Mouse (Mus musculus) MEL (cell line): ENCODE measurements around the gene Tmem62. TPM values are rescaled to one million over a fixed set of nuclear protein-coding genes. Genes with fewer than 3 reads are reported as not detected.

ENCODE experiments used
- DNase-seq: peaks from one replicate; pipeline ENCODE4 v3.0.0; 2011; ENCODE audit warnings: low read depth, low spot score
- H3K27ac ChIP-seq: 2 replicates; pipeline ENCODE4 v1.5.1; 2012; ENCODE audit warnings: low read depth, mild to moderate bottlenecking, control low read depth, low read length, moderate library complexity; ENCODE audit not compliant: control insufficient read depth
- H3K27me3 ChIP-seq, 2 experiments: fragments of 150-350 bp in 1 of 2; sonication (generic) in 1 of 2; 2 replicates each; pipeline ENCODE4 v1.6.1; 2012; ENCODE audit warnings: low read length in 2 of 2, mild to moderate bottlenecking in 2 of 2, improper control_type of control experiment in 1 of 2, moderate library complexity in 1 of 2; ENCODE audit not compliant: insufficient read depth in 2 of 2, control insufficient read depth in 1 of 2
- H3K36me3 ChIP-seq, 2 experiments: 2 replicates each; pipeline ENCODE4 v1.6.1; 2012 to 2014; ENCODE audit warnings: low read length in 2 of 2, improper control_type of control experiment in 1 of 2, inconsistent platforms in 1 of 2, mild to moderate bottlenecking in 1 of 2; ENCODE audit not compliant: insufficient read depth in 2 of 2, control insufficient read depth in 1 of 2
- H3K4me1 ChIP-seq, 2 experiments: fragments of 150-350 bp in 1 of 2; sonication (generic) in 1 of 2; 2 replicates each; pipeline ENCODE4 v1.6.1; 2012; ENCODE audit warnings: low read length in 2 of 2, improper control_type of control experiment in 1 of 2, mild to moderate bottlenecking in 1 of 2; ENCODE audit not compliant: insufficient read depth in 2 of 2, control insufficient read depth in 1 of 2
- H3K4me3 ChIP-seq, 2 experiments: fragments of 150-350 bp in 1 of 2; sonication (generic) in 1 of 2; 2 replicates each; pipeline ENCODE4 v1.5.1; 2012; ENCODE audit warnings: low read depth in 2 of 2, low read length in 2 of 2, mild to moderate bottlenecking in 2 of 2, moderate library complexity in 2 of 2, control low read depth in 1 of 2, improper control_type of control experiment in 1 of 2; ENCODE audit not compliant: control insufficient read depth in 1 of 2, insufficient read depth in 1 of 2
- H3K79me2 ChIP-seq: 2 replicates; pipeline ENCODE4 v1.6.1; 2012; ENCODE audit warnings: mild to moderate bottlenecking, low read length, moderate library complexity; ENCODE audit not compliant: control insufficient read depth, poor library complexity, insufficient read depth
- H3K9ac ChIP-seq: 2 replicates; pipeline ENCODE4 v1.6.1; 2012; ENCODE audit warnings: low read depth, mild to moderate bottlenecking, control low read depth, low read length, moderate library complexity; ENCODE audit not compliant: control insufficient read depth, poor library complexity, severe bottlenecking
- H3K9me3 ChIP-seq: fragments of 150-350 bp; sonication (generic); replicated peaks from 2 replicates; pipeline ENCODE4 v1.6.1; 2012; ENCODE audit warnings: mild to moderate bottlenecking, low read length, improper control_type of control experiment, moderate library complexity; ENCODE audit not compliant: insufficient read depth
- BHLHE40 ChIP-seq: IDR thresholded peaks from 2 replicates; pipeline ENCODE4 v1.6.1; 2012; ENCODE audit warnings: low read depth, mild to moderate bottlenecking, inconsistent platforms, low read length, improper control_type of control experiment, borderline replicate concordance
- CHD1 ChIP-seq: IDR thresholded peaks from 2 replicates; pipeline ENCODE4 v1.6.1; 2012; ENCODE audit warnings: low read depth, mild to moderate bottlenecking, inconsistent platforms, low read length, improper control_type of control experiment
- CHD2 ChIP-seq: IDR thresholded peaks from 2 replicates; pipeline ENCODE4 v1.6.1; 2011; ENCODE audit warnings: low read length, improper control_type of control experiment
- E2F4 ChIP-seq: IDR thresholded peaks from 2 replicates; pipeline ENCODE4 v1.6.1; 2011; ENCODE audit warnings: low read depth, low read length, improper control_type of control experiment, borderline replicate concordance
- ELF1 ChIP-seq: IDR thresholded peaks from 2 replicates; pipeline ENCODE4 v1.6.1; 2014; ENCODE audit warnings: low read depth, mild to moderate bottlenecking, inconsistent platforms, low read length, improper control_type of control experiment, moderate library complexity
- ETS1 ChIP-seq: IDR thresholded peaks from 2 replicates; pipeline ENCODE4 v1.6.1; 2012; ENCODE audit warnings: low read depth, mild to moderate bottlenecking, inconsistent platforms, low read length, improper control_type of control experiment, moderate library complexity
- GABPA ChIP-seq: IDR thresholded peaks from 2 replicates; pipeline ENCODE4 v1.6.1; 2012; ENCODE audit warnings: low read depth, mild to moderate bottlenecking, inconsistent platforms, low read length, improper control_type of control experiment, moderate library complexity
- HCFC1 ChIP-seq: IDR thresholded peaks from 2 replicates; pipeline ENCODE4 v1.6.1; 2012; ENCODE audit warnings: low read depth, mild to moderate bottlenecking, inconsistent platforms, low read length, improper control_type of control experiment, moderate library complexity
- JUND ChIP-seq: IDR thresholded peaks from 2 replicates; pipeline ENCODE4 v1.6.1; 2011; ENCODE audit warnings: low read depth, mild to moderate bottlenecking, improper control_type of control experiment, low read length
- KAT2A ChIP-seq: conservative IDR thresholded peaks from 2 replicates; pipeline ENCODE4 v1.6.1; 2012; ENCODE audit warnings: low read depth, low read length, improper control_type of control experiment, inconsistent platforms
- MAFK ChIP-seq: IDR thresholded peaks from 2 replicates; pipeline ENCODE4 v1.6.1; 2011; ENCODE audit warnings: low read depth, mild to moderate bottlenecking, low read length, improper control_type of control experiment, borderline replicate concordance
- MAX ChIP-seq: IDR thresholded peaks from 2 replicates; pipeline ENCODE4 v1.6.1; 2011; ENCODE audit warnings: low read length, improper control_type of control experiment
- MAZ ChIP-seq: IDR thresholded peaks from 2 replicates; pipeline ENCODE4 v1.6.1; 2012; ENCODE audit warnings: low read depth, mild to moderate bottlenecking, inconsistent platforms, low read length, improper control_type of control experiment
- MXI1 ChIP-seq: IDR thresholded peaks from 2 replicates; pipeline ENCODE4 v1.6.1; 2011; ENCODE audit warnings: mild to moderate bottlenecking, low read depth, low read length, improper control_type of control experiment
- MYB ChIP-seq: IDR thresholded peaks from 2 replicates; pipeline ENCODE4 v1.6.1; 2011; ENCODE audit warnings: mild to moderate bottlenecking, low read depth, low read length, improper control_type of control experiment
- MYC ChIP-seq: IDR thresholded peaks from 2 replicates; pipeline ENCODE4 v1.6.1; 2011; ENCODE audit warnings: low read depth, mild to moderate bottlenecking, low read length, improper control_type of control experiment, moderate library complexity
- NELFE ChIP-seq: IDR thresholded peaks from 2 replicates; pipeline ENCODE4 v1.6.1; 2011; ENCODE audit warnings: low read depth, low read length, improper control_type of control experiment
- NRF1 ChIP-seq: IDR thresholded peaks from 2 replicates; pipeline ENCODE4 v1.6.1; 2014; ENCODE audit warnings: low read depth, mild to moderate bottlenecking, inconsistent platforms, low read length, improper control_type of control experiment, moderate library complexity; ENCODE audit not compliant: poor library complexity, insufficient read depth, severe bottlenecking
- POLR2A ChIP-seq, 2 experiments: IDR thresholded peaks; 2 replicates each; pipeline ENCODE4 v1.6.1; 2011 to 2012; ENCODE audit warnings: low read length in 2 of 2, mild to moderate bottlenecking in 2 of 2, control low read depth in 1 of 2, improper control_type of control experiment in 1 of 2, low read depth in 1 of 2, moderate library complexity in 1 of 2; ENCODE audit not compliant: control insufficient read depth in 1 of 2, insufficient read depth in 1 of 2, poor library complexity in 1 of 2
- POLR2AphosphoS2 ChIP-seq: IDR thresholded peaks from 2 replicates; pipeline ENCODE4 v1.6.1; 2011; ENCODE audit warnings: low read length, improper control_type of control experiment
- RAD21 ChIP-seq: IDR thresholded peaks from 2 replicates; pipeline ENCODE4 v1.6.1; 2011; ENCODE audit warnings: mild to moderate bottlenecking, low read depth, low read length, improper control_type of control experiment
- RCOR1 ChIP-seq: IDR thresholded peaks from 2 replicates; pipeline ENCODE4 v1.6.1; 2012; ENCODE audit warnings: low read depth, mild to moderate bottlenecking, inconsistent platforms, low read length, improper control_type of control experiment
- SIN3A ChIP-seq: IDR thresholded peaks from 2 replicates; pipeline ENCODE4 v1.6.1; 2012; ENCODE audit warnings: low read length, improper control_type of control experiment, inconsistent platforms
- TAL1 ChIP-seq: IDR thresholded peaks from 2 replicates; pipeline ENCODE4 v1.6.1; 2012; ENCODE audit warnings: mild to moderate bottlenecking, inconsistent platforms, low read length, moderate library complexity, mixed read lengths
- TBP ChIP-seq: IDR thresholded peaks from 2 replicates; pipeline ENCODE4 v1.8.0; 2011; ENCODE audit warnings: low read depth, low read length, improper control_type of control experiment
- UBTF ChIP-seq: IDR thresholded peaks from 2 replicates; pipeline ENCODE4 v1.6.1; 2012; ENCODE audit warnings: low read depth, mild to moderate bottlenecking, inconsistent platforms, low read length, improper control_type of control experiment, moderate library complexity, borderline replicate concordance; ENCODE audit not compliant: insufficient read depth
- USF1 ChIP-seq: IDR thresholded peaks from 2 replicates; pipeline ENCODE4 v1.6.1; 2014; ENCODE audit warnings: low read depth, mild to moderate bottlenecking, inconsistent platforms, low read length, improper control_type of control experiment, moderate library complexity
- ZC3H11A ChIP-seq: IDR thresholded peaks from 2 replicates; pipeline ENCODE4 v1.6.1; 2012; ENCODE audit warnings: low read depth, mild to moderate bottlenecking, inconsistent platforms, low read length, improper control_type of control experiment
- ZMIZ1 ChIP-seq: IDR thresholded peaks from 2 replicates; pipeline ENCODE4 v1.6.1; 2012; ENCODE audit warnings: low read depth, mild to moderate bottlenecking, inconsistent platforms, low read length, improper control_type of control experiment, moderate library complexity
- ZNF384 ChIP-seq: IDR thresholded peaks from 2 replicates; pipeline ENCODE4 v1.6.1; 2012; ENCODE audit warnings: low read depth, mild to moderate bottlenecking, inconsistent platforms, low read length, improper control_type of control experiment
- polyA plus RNA-seq, 2 experiments: library from polyadenylated mRNA; stranded (reverse) in 1 of 2; unstranded in 1 of 2; fragments of >175 nt in 1 of 2; fragments of >200 nt in 1 of 2; gene quantifications; 2 replicates each; pipeline versions ENCODE4 v1.2.1 to v1.2.4; 2012; ENCODE audit warnings: low replicate concordance in 2 of 2, low read depth in 1 of 2; ENCODE audit not compliant: insufficient read length in 2 of 2, insufficient read depth in 1 of 2, missing spikeins in 1 of 2
- total RNA-seq: library from RNA; depleted of rRNA; stranded (reverse); fragments of 300-350 nt; gene quantifications from 2 replicates; pipeline ENCODE4 v1.2.3, GENCODE M21; 2012

Tmem62 gene
- total and polyA plus RNA-seq, 3 experiments: 1.8 to 2.9 TPM; not detected in 1

DNA sequence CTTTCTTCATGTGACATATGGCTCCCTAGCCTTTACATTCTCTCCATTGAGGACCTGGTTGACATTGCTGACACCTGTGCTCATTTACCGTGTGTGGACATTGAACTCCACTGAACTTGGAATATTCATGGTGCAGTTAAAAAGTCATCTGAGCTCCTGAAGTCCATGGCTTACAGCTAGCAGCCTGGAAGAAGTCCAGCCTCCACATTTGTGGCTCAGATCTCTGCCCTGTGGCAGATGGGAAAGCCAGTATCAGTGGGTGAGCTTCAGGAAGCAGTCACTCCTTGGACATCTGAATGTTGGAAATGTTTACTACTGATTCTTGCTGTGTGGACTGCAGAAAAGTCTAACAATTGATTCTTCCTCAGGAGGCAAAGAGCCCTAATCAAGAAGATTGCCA lies 30.2 kb downstream of the Tmem62 start:
- peaks cover 0 to 6% of the 10 kb centered on the region in 2 experiments; a peak in 2 of 4 replicates for H3K36me3 ChIP-seq
- no peak for DNase-seq
- no peak overlapping the region for H3K9ac ChIP-seq
- H3K4me1 ChIP-seq: peaks cover 0 to 3% of the 10 kb centered on the region in 2 experiments; a peak in 2 of 4 replicates
- H3K9me3 ChIP-seq: no peaks in the 10 kb centered on the region
- H3K4me3 ChIP-seq: no peak overlapping the region
- TF ChIP-seq NRF1 (no peak), MYB (no peak), ZMIZ1 (no peak), TAL1 (no peak), MAX (no peak), USF1 (no peak), TBP (no peak), GABPA (no peak), SIN3A (no peak), POLR2AphosphoS2 (no peak)
- H3K27ac ChIP-seq: no peak overlapping the region
- H3K27me3 ChIP-seq: no peaks in the 10 kb centered on the region
- peaks cover 4% of the 10 kb centered on the region for H3K79me2 ChIP-seq

DNA sequence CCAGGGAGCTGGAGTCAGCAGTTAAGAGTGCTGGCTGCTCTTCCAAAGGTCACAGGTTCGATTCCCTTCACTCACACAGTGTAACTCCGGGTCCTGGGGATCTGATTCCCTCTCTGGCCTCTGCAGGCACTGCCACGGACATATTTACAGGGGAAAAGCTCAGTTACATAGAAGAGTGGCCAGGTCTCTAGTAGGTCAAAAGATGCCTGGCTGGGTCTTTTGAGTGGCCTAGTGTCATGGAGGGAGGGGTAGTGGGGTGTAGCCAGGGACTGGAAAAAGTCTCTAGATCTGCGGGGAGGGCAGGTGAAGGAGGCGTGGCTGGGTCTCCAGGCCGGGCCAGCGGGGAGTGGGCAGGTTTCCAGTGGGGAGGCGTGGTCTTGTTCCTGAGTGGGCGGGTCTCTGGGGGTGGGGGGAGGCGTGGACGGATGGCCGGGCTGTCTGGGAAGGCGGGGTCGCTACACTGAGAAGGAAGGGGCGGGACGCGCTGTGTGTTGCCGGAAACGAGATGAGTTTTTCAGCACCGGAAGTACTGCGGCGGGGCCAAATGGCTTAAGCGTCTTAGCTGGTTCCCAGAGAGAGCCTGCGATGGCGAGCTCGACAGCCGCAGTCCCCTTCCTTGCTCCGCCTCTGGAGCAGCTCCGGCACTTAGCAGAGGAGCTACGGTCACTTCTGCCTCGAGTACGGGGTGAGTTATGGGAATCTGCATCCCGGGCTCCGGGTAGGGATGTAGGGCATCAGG lies 31.3 kb downstream of the Tmem62 start, which contains the start of gene Ccndbp1:
Gene Ccndbp1, plus strand, starts transcription at position 479 of the 739 bp plus-strand sequence.
- H3K4me3 ChIP-seq: peak within 1 kb of the TSS; percentile 97 to 98
- peaks cover 0 to 3% of the 10 kb centered on the region in 2 experiments; a peak in 2 of 4 replicates for H3K4me1 ChIP-seq
- peak within 1 kb of the TSS; percentile 84 for H3K9ac ChIP-seq
- H3K9me3 ChIP-seq: no peaks in the 10 kb centered on the region
- peaks cover 4% of the 10 kb centered on the region for H3K79me2 ChIP-seq
- no peak within 1 kb of the TSS for H3K27ac ChIP-seq
- H3K27me3 ChIP-seq: no peaks in the 10 kb centered on the region
- peak; percentile 95 for DNase-seq
- peaks cover 0 to 6% of the 10 kb centered on the region in 2 experiments; a peak in 2 of 4 replicates for H3K36me3 ChIP-seq
- TF ChIP-seq POLR2AphosphoS2: peak; percentile 59
- TF ChIP-seq MYC: 0 out of 2 replicates have a peak, but pooled peaks have one; percentile 23
- no peak for TF ChIP-seq GABPA
- TF ChIP-seq KAT2A: peak; percentile 51; the same call in 1 of the 2 replicates
- TF ChIP-seq ZC3H11A: no peak
- peak; percentile 98 for TF ChIP-seq ELF1
- TF ChIP-seq SIN3A: peak; percentile 97
- no peak for TF ChIP-seq CHD2
- TF ChIP-seq ETS1: peak; percentile 37; the same call in 1 of the 2 replicates
- no peak for TF ChIP-seq JUND
- no peak for TF ChIP-seq RAD21
- peak; percentile 79; the same call in 1 of the 2 replicates for TF ChIP-seq MAZ
- no peak for TF ChIP-seq E2F4
- peak; percentile 73 for TF ChIP-seq MXI1
- no peak for TF ChIP-seq NRF1
- TF ChIP-seq CHD1: no peak
- peak; percentile 66 for TF ChIP-seq NELFE
- peak; percentile 75 for TF ChIP-seq MAX
- peak; percentile 31; the same call in 1 of the 2 replicates for TF ChIP-seq ZNF384
- TF ChIP-seq POLR2A (IDR thresholded peaks at IDR 0.05; ENCODE audit: control insufficient read depth in 1 of 2, insufficient read depth in 1 of 2, low read depth in 1 of 2, low read length in 2 of 2, poor library complexity in 1 of 2): peak; percentile 57 to 80; a peak in 3 of 4 replicates
- TF ChIP-seq UBTF: no peak
- TF ChIP-seq BHLHE40: no peak
- 0 out of 2 replicates have a peak, but pooled peaks have one; percentile 19 for TF ChIP-seq RCOR1
- TF ChIP-seq MYB: no peak
- TF ChIP-seq HCFC1: peak; percentile 85
- TF ChIP-seq MAFK: no peak
